Mouse (Mus musculus) 3T3-L1 (cell line): ENCODE data around the gene A130010J15Rik.

ENCODE experiments used
- DNase-seq: peaks from one replicate; pipeline ENCODE4 v3.0.0-alpha.2; 2015; ENCODE audit warnings: low read depth, low spot score

Gene A130010J15Rik

DNA sequence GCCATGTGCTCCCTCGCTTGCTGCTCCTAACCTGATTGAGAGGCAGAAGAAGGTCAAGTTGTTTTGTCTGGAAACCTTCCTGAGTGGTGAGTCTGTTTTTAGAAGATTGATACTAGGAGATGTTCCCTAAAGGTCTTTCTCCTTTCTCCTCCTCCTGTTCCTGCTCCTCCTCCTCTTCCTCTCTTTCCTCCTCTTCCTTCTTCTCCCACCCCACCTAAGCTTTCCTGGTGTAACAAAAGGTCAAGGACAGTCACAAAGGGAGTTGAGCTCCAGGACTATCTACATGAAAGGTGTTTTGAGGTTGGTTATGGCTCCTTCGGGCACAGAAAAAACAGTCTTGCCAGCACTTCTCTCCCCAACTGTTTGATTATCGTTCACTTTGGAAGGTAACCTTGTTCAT lies at the start of gene A130010J15Rik:
A130010J15Rik (plus strand) TSS at position 301 of the 400 bp plus-strand sequence.
- no peak for DNase-seq

DNA sequence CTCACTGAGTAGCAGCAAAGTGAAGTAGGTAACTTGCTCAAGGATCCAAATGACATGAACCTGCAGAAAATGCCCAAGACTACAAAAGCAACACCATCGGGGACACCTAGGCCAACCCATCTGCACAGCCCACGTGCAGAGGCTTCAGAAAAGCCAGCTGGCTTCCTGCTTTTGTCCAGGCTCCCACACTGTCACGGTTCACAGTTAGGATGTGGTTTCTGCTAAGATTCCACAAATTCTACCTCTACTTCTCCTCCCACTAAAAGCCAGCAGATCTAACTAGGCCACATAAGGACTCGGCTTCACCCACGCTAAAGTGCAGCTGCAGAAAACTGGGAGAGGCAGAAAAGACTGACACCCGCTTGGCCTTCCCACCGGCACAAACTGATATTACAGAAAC lies 45.1 kb upstream of the A130010J15Rik start:
- DNase-seq, result no peak

DNA sequence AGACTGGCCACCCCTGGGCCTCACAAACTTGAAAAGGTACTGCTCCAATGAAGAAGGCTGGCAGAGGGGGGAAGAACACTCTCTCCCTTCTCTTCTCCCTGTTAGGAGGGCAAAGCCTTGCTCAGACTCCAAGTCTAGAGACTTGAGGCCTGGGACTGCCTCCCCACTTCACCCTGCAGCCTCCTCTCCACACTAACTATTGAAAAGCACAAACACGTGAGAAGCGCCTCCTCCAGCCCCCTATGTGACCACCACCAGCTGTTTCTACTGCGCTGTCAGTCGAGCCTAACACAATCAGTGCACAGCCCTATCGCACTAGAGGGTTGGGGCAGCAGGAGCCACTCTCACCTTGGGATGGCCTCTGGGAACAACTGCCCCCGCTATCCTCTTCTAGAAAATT lies 44.6 kb upstream of the A130010J15Rik start:
- DNase-seq, result no peak

DNA sequence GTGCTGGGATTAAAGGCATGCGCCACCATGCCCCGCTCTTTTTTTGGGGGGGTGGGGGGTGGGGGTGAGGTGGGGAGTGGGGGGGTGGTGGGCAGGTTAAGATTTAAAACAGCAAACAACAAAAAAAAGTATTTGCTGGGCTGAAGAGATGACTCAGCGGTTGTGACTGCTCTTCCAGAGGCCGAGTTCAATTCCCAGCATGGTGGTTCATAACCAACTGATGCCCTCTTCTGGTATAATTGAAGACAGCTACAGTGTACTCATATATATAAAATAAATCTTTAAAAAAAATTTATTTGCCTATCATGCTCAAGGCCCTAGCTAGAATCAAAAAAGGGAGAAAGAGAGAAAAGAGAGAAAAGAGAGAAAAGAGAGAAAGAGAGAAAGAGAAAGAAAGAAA lies 42.0 kb upstream of the A130010J15Rik start:
- DNase-seq, result peak; percentile 81

DNA sequence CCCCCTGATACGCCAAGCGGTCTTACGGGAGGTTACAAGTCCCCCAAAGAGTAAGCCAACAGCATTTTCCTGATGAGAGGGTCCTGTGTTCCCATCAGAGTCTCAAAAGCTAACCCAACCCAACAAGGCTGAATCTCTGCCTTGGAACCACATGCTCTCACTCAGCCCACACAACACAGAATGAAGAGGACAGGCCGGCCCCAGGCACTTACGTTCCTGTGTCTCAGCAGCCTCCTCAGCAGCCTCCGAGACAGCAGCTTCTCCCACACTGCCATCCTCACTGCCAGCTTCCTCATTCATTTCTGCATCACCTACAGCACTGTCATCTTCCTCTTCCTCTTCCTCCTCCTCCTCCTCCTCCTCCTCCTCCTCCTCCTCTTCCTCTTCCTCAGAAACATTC lies 39.8 kb upstream of the A130010J15Rik start:
- no peak for DNase-seq

DNA sequence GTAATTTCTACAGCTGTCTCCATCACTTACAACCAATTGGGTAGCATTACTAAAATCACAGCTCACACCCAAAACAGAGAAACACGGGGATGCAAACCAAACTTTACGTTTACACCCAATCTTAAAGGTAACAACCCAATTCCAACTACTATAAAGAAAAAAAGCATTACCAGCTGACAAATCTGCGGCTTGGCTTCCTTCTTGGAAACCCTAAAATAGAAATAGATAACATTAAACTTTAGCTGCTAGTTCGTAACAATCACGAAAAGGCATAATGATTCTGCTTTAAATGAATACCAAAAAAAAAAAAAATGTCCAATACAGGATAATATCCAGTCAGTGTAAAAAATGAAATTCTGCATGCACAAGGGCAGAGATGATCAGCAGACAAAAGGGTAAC lies 38.5 kb upstream of the A130010J15Rik start:
- no peak for DNase-seq

DNA sequence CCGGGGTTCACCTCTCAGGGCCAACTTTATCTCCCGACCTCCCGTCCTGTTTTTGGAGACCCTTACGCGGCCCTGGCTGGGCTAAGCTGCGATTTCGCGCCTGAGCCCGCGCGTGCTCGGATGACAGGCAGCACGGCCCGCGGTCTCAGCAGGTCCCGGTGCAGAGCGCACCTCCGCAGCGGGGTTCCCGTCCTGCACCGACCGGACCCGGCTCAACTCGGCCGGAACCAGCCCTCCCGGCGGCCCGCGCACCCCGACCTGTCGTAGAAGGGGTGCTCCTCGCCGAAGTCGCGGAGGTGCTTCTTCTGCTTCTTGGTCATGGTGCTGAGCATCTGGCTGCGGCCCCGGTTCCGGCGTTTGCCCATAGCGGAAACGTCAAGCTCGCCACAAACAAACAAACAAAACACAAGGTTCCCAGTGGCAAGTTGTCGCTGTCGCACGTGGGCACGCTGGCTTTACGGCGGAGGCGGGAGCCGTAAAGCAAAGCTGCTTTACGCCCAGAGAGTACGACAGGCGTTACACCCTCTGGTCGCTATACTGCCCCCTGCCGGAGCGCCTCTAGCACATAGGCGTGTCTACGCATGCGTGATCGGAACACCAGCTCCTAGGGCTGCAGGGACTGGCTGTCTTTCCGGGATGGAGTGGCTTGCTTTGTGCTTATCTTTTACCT lies 37.9 kb upstream of the A130010J15Rik start, which contains the start of gene Diexf:
Diexf (minus strand) TSS at position 487 of the 670 bp plus-strand sequence.
- peak; percentile 99 for DNase-seq

DNA sequence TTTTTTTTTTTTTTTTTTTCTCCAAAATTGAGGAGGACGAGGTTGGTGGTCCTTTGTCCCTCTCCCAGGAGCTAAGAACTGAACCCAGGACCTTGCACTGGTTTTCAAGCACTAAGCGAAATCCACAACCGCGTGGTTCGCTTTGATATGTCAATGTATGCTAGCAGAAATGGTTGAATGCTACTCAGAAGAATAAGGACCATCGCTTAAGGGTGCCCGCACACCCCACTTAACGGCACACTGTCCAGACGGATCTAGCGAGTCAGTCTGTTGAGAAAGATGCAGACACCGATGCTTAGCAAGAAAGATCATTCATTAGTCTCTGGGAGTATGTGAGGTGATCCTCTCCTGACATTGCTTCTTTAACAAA lies 37.4 kb upstream of the A130010J15Rik start:
- DNase-seq, result no peak

DNA sequence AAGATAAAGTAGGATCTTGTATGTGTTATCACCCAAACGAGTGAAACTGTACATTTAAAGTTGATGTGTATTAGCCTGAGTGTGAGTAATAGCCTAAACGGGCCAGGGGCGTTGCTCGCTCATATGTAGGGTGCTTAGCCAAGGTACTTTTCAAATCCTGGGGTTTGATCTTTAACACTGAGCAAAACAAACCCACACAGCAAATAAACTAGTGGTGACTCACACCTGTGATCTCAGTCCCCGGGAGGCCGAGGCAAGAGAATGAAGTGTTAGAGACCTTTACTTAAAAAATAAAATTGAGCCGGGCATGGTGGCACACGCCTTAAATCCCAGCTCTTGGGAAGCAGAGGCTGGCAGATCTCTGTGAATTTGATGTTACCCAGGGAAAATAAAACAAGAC lies 37.0 kb upstream of the A130010J15Rik start:
- peak; percentile 60 for DNase-seq

DNA sequence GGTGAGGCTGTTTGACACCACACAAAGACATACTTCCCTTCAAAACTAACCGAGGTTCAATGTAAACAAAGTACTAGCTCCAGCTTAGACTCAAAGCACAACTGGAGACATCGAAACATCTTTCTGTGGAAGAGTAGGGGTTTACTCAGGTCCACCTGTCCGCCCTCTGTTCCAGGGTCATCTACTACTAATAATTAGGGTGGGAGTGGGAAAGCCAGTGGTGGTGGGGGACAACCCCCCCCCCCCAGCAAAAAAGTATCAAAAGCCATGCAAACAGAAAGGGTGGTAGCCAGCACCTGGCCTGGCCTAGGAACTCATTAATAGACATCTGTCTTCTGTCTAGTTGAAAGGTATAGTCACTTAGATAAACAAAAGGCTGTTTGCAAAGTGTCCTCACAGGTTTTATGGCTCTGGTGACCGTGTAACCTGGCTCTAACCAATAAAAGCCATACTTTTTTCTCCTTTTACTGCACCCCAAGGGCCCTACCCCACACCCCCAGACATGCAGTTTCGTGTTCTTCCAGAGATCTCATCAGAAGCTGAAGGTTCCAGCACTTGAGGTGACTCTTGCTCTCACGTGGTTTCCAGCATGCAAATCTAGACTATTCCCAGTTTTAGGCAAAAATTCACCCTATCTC lies 36.4 kb upstream of the A130010J15Rik start:
- no peak for DNase-seq

DNA sequence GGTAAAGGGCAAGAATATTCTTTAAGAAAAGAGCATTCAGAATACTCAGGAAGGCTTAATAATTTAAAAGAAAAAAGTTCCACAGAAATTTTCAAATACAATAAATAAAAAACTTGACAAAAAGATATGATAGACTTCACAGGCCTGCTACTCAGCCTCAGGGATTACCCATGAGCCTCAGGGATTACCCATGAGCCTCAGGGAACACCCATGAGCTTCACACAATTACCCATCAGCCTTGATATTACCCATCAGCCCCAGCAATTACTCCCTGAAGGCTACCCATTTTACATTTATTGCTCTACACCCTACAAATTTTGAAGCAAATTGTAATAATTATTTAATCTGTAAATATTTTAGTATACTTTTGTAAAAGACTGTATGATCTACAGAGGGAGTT lies 35.5 kb upstream of the A130010J15Rik start:
- DNase-seq, result no peak

DNA sequence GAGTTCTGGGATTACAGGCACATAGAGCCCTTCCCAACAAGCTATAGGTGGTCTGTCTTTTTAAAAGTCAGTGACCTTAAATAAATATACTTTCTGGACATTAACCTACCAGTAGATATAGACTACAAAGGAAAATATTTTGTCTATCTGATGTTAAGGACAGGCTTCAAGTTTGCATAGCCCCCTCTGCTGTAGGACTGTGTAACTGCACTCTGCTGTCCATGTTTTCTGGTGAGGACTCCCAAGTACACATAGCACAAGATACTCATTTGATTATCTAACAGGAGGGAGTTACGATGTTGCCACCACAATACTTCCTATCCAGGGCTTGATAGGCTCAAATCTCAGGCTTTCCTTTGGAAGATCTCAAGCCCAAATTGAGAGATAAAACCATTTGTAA lies 34.1 kb upstream of the A130010J15Rik start:
- DNase-seq, result peak; percentile 17

DNA sequence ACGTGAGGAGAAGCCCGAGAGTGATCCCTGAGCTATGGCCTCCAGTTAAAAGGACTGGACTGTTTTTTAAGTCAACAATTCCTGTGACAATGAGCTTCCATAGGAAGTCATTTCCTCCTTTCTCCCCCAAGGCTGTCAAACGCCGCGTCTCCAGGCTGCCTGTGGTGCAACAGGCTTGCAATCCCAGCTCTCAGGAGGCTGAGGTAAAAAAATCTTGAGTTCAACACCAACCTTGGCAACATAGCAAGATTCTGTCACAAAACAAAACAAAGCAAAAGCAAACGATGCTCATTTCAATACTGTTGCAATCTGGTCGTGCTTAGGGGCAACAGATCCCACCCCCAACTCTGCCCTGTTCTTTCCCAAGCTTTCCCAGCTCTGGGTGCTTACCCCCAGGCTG lies 29.8 kb upstream of the A130010J15Rik start:
- peak; percentile 62 for DNase-seq

DNA sequence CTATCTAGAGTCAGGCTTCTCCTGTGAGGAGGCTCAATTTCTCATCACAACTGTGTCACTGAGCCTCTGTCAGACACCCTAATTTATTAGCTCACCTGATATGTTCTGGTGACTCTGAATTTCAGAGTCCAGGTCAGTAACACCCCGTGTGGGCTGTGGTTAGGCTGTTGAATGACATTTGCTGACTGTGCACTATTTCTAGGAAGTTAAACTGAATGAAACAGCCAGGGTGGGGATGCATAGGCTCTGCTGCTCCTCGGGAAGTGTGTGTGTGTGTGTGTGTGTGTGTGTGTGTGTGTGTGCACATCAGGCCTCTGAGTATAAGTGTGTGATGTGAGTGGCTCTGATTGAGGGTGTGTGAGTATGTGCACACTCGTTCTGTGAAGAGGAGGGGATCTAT lies 29.2 kb upstream of the A130010J15Rik start:
- no peak for DNase-seq

DNA sequence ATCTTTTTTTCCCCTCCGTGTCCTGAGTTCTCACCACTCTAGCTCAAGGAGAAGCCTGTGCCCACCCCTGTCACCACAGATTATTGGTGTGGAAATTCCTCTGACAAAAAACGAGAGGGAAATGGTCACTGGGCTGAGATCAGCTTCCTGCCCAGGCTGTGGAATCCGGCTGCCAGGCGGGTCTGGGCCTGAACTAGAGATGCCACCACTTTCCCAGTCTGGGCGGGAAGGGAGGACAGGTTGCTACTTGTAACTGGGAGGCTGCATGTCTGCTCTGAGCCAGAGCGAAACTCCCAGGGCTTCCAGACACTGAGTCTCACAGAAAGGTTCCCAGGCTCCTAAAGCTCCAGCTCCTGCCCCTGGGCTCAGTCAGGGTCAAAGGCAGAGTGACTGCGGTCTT lies 26.7 kb upstream of the A130010J15Rik start:
- no peak for DNase-seq

DNA sequence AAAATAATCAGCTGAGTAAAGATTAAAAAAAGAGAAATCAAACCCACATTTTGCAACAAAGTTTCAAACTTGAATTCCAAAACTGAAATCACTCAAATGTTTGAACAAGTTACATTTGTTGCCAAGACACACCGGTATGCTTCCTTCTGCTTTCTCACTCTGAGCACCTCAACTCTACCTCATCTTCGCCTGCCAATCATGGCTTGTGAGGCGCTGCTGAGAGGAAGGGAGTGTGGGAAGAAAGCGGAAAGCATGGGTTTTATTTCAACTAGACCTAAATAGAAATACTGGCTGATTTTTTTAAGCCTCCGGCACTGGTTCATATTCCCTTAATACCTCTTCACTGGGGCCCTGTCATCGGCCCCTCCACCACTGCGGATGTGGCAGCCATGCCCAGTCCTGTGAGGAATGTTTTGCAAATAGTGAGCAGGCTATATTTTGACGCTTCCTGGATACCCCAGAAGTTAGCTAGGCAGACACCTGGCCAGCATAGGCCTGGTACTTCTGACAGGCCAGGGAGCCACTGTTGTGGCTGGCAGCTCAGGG lies 25.3 kb upstream of the A130010J15Rik start:
- no peak for DNase-seq

DNA sequence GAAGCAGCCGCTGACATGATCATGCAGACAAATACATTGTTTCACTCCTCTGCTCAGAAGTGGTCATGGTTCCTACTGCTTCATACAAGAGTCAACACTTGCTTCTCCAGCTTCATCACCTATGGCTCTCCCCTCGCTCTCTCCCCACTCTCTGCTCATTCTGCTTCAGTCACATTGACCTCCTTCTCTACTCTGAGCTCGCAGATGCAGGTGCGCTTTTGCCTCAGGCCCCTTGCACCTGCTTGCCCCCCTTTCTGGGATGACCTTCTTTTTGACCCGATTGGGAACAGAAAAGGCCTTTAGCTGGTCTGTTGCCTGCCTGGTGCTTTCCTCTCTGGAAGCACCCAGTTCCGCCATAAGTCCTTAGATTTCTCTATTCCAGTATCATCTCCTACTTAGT lies 23.3 kb upstream of the A130010J15Rik start:
- DNase-seq, result no peak

DNA sequence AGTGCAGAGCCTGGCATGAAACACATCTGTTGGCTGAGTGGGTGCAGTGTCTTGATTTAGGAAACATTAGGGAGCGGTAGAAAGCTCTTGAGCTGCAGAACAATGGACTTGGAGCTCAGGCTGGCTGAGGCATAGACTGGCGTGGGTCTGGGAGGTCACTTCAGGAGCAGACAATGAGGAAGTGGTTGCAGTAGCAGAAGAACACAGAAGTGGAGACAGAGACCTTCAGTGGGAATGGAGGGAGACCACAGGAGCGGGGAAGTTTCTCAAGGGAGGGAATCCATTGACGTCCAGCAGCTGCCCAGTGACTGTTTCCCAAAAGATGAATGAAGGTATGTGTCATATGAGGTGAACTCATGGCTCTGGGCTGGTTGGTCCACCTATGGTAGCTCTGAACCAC lies 22.7 kb upstream of the A130010J15Rik start:
- no peak for DNase-seq

DNA sequence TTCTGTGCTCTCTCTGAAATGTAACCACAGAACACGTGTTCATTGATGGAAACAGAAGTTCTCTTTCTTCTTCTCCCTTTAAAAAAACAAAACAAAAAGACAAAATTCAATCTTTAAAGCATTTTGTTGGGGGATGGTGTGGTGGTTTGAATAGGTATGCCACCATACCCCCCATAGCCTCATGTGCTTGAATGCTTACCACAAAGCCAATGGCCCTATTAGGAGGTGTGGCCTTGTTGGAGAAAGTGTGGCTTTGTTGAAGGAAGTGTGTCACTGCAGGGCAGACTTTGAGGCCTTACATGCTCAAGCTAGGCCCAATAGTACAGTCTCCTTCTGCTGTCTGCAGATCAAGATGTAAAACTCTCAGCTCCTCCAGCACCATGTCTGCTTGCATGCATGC lies 21.4 kb upstream of the A130010J15Rik start:
- DNase-seq, result no peak

DNA sequence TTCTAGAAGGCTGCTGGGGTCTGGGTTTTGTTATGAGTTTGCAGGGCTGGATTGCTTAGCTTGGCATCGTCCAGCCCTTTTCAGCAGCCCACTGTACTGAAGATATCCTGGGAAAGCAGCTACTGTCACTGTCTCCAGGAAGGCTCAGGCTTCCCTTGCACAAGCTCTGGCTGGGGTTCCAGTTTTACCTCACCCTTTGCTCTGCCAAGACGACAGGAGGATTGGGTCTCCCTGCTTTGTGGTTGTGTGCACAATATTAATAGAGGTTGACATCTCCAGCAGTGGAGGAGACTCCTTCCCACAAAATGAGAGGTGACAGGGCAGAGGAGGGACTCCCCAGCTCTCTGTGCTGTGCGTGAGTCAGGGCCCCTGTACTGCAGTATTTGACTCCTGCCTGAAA lies 18.6 kb upstream of the A130010J15Rik start:
- no peak for DNase-seq

DNA sequence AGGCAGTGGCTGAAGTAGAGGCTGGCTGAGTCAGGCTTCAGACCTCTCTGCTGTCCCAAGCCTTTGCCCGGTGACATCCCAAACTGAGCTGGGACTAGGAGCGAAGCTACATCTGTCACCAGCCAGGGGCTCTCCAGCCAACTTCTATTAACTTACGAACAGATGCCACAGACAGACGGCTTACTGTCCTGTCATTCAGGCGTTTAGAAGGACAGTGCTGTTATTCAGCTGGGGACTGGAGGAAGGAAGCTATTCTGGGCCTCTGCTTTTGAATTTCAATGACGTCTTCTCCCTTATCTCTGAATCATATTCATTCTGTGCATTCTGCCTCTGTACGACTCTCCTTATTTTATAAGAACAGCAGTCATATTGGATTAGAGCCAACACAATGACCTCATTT lies 16.7 kb upstream of the A130010J15Rik start:
- no peak for DNase-seq

DNA sequence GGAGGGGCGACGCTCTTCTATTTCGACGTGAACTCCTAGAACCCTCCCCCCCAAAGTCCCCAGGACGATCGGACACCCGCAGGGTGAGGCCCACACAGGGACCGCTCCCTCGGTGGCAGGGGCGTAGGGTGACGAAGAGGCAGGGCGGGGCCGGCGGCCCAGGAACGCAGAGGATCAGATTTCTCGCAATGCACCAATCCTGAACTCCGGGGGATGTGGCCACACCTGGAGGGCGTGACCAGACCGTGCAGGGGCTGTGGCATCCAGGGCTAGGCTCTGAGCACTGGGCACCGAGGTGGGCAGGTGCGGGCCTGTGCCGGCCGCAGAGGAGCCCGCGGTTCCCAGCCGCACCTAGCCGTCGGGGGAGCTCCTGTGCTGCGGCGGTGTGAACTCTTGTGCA lies 15.0 kb upstream of the A130010J15Rik start, which contains the start of gene Irf6:
Irf6 (plus strand) TSS at position 240 of the 400 bp plus-strand sequence.
- DNase-seq, result no peak

DNA sequence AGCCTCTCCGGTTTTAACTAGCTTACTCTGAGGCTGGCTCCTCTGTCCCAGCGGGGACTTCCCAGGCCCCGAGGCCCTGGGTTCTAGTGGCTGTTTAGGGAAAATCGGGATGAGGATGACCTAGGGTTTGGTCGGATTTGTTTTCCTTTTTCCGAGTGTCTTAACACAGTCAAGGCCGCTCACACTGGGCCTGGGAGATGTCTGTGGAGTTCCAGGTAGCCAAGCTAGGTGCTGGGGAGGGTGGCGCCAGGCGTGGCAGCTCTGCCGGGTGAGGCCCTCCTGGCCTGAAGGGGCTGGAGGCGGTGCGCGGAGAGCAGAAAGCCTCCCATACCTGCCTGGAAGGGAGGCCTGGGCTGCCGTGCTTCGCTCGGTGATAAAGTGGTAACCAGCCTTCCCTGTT lies 14.3 kb upstream of the A130010J15Rik start:
- DNase-seq, result no peak
